Mouse (Mus musculus): ENCODE data around the gene Tssc4.

Gene Tssc4

GRCm38 (mm10) chr7:143109696-143110095 lies 40.6 kb downstream of the Tssc4 start:
- DNase-seq (ENCODE audit: low read depth, low spot score): no peak

- no peak for DNase-seq (ENCODE audit: low read depth, low spot score)
Measured at GRCm38 (mm10) chr7:143110803-143111202, 41.8 kb downstream of the Tssc4 start.

- no peak for DNase-seq (ENCODE audit: low read depth, low spot score)
Measured at GRCm38 (mm10) chr7:143111719-143112118, 42.7 kb downstream of the Tssc4 start.

GRCm38 (mm10) chr7:143112395-143112794 lies 43.3 kb downstream of the Tssc4 start:
- no peak for DNase-seq (ENCODE audit: low read depth, low spot score)

- no peak for DNase-seq (ENCODE audit: low read depth, low spot score)
Measured at GRCm38 (mm10) chr7:143114773-143115172, 45.7 kb downstream of the Tssc4 start.

GRCm38 (mm10) chr7:143116521-143116920 lies 47.5 kb downstream of the Tssc4 start:
- DNase-seq (ENCODE audit: low read depth, low spot score): no peak

GRCm38 (mm10) chr7:143119407-143119806 lies 50.4 kb downstream of the Tssc4 start:
- DNase-seq (ENCODE audit: low read depth, low spot score): no peak

- DNase-seq (ENCODE audit: low read depth, low spot score): no peak
Measured at GRCm38 (mm10) chr7:143119826-143120225, 50.8 kb downstream of the Tssc4 start.

Data from A20 (cell line).